In genomic region chr16:8867406-8867955, GRCm38 (mm10) we compare ENCODE assay signal across 14 mouse cellular contexts.
"Had no signal": no experiment of that assay in that cellular context is flagged by ENCODE, and none has a peak within 500 bp of the region (broad histone marks: within the 10 kb centered on the region; RNA-seq: fewer than 3 reads in every experiment).

No protein-coding gene starts in this region.

- DNase-seq: kidney, adult 9 months; kidney, postnatal 36 days; lung, adult 2 months; lung, postnatal 36 days; midbrain, embryonic 14.5 days; right cerebral cortex, adult 18-20 months; thymus, postnatal 36 days had no signal

- H3K9ac ChIP-seq: limb, embryonic 12.5 days; liver, embryonic 14.5 days; neural tube, embryonic 15.5 days had no signal

- H3K27me3 ChIP-seq: limb, embryonic 12.5 days; neural tube, embryonic 15.5 days had no signal

- H3K4me2 ChIP-seq: limb, embryonic 12.5 days; neural tube, embryonic 15.5 days had no signal

- H3K27ac ChIP-seq: kidney, postnatal 0 days; layer of hippocampus, adult 2 months; limb, embryonic 12.5 days; liver, embryonic 14.5 days; neural tube, embryonic 15.5 days had no signal

- H3K4me3 ChIP-seq: layer of hippocampus, adult 2 months; limb, embryonic 12.5 days; myocyte; neural tube, embryonic 15.5 days had no signal

- H3K9me3 ChIP-seq: limb, embryonic 12.5 days; neural tube, embryonic 15.5 days had no signal

- H3K4me1 ChIP-seq: limb, embryonic 12.5 days had no signal

- ATAC-seq: lung, postnatal 0 days had no signal

- H3K36me3 ChIP-seq: neural tube, embryonic 15.5 days had no signal
